ENCODE assay signal across 28 mouse cellular contexts in genomic region chr4:55978539-55978938, GRCm38 (mm10).
"Had no signal": no experiment of that assay in that cellular context is flagged by ENCODE, and none has a peak within 500 bp of the region (broad histone marks: within the 10 kb centered on the region; RNA-seq: fewer than 3 reads in every experiment).

No protein-coding gene starts in this region.

- H3K36me3 ChIP-seq: embryonic facial prominence, embryonic 10.5 days; embryonic facial prominence, embryonic 12.5 days; embryonic facial prominence, embryonic 13.5 days; embryonic facial prominence, embryonic 15.5 days; forebrain, embryonic 10.5 days; forebrain, embryonic 12.5 days; forebrain, embryonic 15.5 days had no signal

- ATAC-seq: forebrain, embryonic 13.5 days; forebrain, embryonic 14.5 days; forebrain, embryonic 15.5 days; forebrain, embryonic 16.5 days; forebrain, postnatal 0 days had no signal

- DNase-seq: cerebellum, adult 2 months; cerebellum, adult 8-10 months; cerebellum, adult 9-10 months; cerebellum, adult 9-11 months; cerebellum, postnatal 10 days; cerebellum, postnatal 14 days; cerebellum, postnatal 25 days; cerebellum, postnatal 36 days; embryo, embryonic 11 days; forebrain, postnatal 0 days; gastrocnemius, adult 2 months; gastrocnemius, postnatal 10 days; gastrocnemius, postnatal 14 days; gastrocnemius, postnatal 25 days; gastrocnemius, postnatal 36 days; heart, adult 18-20 months; heart, adult 2 months had no signal

- H3K4me3 ChIP-seq: embryonic facial prominence, embryonic 10.5 days; embryonic facial prominence, embryonic 12.5 days; embryonic facial prominence, embryonic 13.5 days; embryonic facial prominence, embryonic 15.5 days; erythroblast, embryonic 14.5 days; forebrain, embryonic 10.5 days; forebrain, embryonic 12.5 days; forebrain, embryonic 13.5 days; forebrain, embryonic 15.5 days; gastrocnemius, adult 2 months; heart, adult 2 months had no signal

- H3K9me3 ChIP-seq: embryonic facial prominence, embryonic 10.5 days; embryonic facial prominence, embryonic 12.5 days; embryonic facial prominence, embryonic 13.5 days; embryonic facial prominence, embryonic 15.5 days; forebrain, embryonic 10.5 days; forebrain, embryonic 12.5 days; forebrain, embryonic 13.5 days; forebrain, embryonic 15.5 days had no signal

- H3K9ac ChIP-seq: embryonic facial prominence, embryonic 12.5 days; embryonic facial prominence, embryonic 13.5 days; embryonic facial prominence, embryonic 15.5 days; forebrain, embryonic 12.5 days; forebrain, embryonic 13.5 days; forebrain, embryonic 15.5 days; forebrain, postnatal 0 days had no signal

- H3K4me1 ChIP-seq: embryonic facial prominence, embryonic 10.5 days; embryonic facial prominence, embryonic 12.5 days; embryonic facial prominence, embryonic 13.5 days; forebrain, embryonic 10.5 days; forebrain, embryonic 12.5 days; forebrain, embryonic 13.5 days; forebrain, embryonic 15.5 days had no signal

- H3K27ac ChIP-seq: embryonic facial prominence, embryonic 10.5 days; embryonic facial prominence, embryonic 12.5 days; embryonic facial prominence, embryonic 13.5 days; embryonic facial prominence, embryonic 15.5 days; forebrain, embryonic 10.5 days; forebrain, embryonic 12.5 days; forebrain, embryonic 13.5 days; forebrain, embryonic 15.5 days; gastrocnemius, adult 2 months; heart, adult 2 months had no signal

- H3K4me2 ChIP-seq: embryonic facial prominence, embryonic 12.5 days; embryonic facial prominence, embryonic 13.5 days; embryonic facial prominence, embryonic 15.5 days; forebrain, embryonic 12.5 days; forebrain, embryonic 13.5 days; forebrain, embryonic 15.5 days had no signal

- H3K27me3 ChIP-seq: embryonic facial prominence, embryonic 12.5 days; embryonic facial prominence, embryonic 13.5 days; embryonic facial prominence, embryonic 15.5 days; forebrain, embryonic 12.5 days; forebrain, embryonic 13.5 days; forebrain, embryonic 15.5 days had no signal
